Mouse (Mus musculus): ENCODE data around the gene Zdhhc14. TPM values are rescaled to one million over a fixed set of nuclear protein-coding genes. Genes with fewer than 3 reads are reported as not detected.

Gene Zdhhc14
- polyA plus RNA-seq, 1 experiment from 2014 or later, result 9.2 TPM

DNA sequence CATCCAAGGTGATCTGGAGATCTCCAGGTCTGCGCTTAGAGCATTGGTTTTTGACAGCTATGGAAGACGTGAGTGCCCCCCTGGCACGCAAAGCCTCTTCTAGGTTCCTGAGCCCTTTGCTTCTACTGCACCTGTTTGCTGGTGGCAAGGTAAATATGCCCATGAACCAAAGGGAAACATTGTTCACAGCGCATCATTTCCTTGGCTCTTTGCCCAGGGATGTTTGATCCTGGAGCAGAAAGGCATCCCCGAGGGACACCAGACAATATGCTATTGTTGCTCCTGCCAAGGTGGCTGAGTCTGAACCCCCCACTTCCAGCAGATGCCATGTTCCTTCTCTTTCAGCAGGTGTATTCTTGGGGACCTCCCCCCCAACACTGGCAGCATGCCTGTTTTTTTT is 61.2 kb downstream of the Zdhhc14 start:
- Histone ChIP-seq H3K4me1 (ENCODE audit: control insufficient read depth, insufficient read depth, low read length) (no peaks in the 10 kb centered on the region), H3K9me3 (ENCODE audit: control insufficient read depth, low read length) (no peaks in the 10 kb centered on the region), H3K4me2 (ENCODE audit: low read length) (no peak overlapping the region), H3K27ac (replicated peaks; ENCODE audit: low read depth, low read length) (no peak overlapping the region), H3K9ac (replicated peaks; ENCODE audit: low read length) (no peak overlapping the region), H3K4me3 (replicated peaks; ENCODE audit: low read depth, low read length) (no peak overlapping the region), H3K27me3 (ENCODE audit: control insufficient read depth, insufficient read depth, low read length) (no peaks in the 10 kb centered on the region), H3K36me3 (ENCODE audit: control insufficient read depth, insufficient read depth, low read length) (no peaks in the 10 kb centered on the region)
- DNase-seq (peak; percentile 44), ATAC-seq (ENCODE audit: low FRiP score, low TSS enrichment) (no peak)
- WGBS, result 80% methylated on average over 5 of the region's 5 CpGs

- no peak overlapping the region for H3K27ac ChIP-seq (replicated peaks; ENCODE audit: low read depth, low read length)
- H3K36me3 ChIP-seq (ENCODE audit: control insufficient read depth, insufficient read depth, low read length), result no peaks in the 10 kb centered on the region
- no peak overlapping the region for H3K9ac ChIP-seq (replicated peaks; ENCODE audit: low read length)
- H3K4me3 ChIP-seq (replicated peaks; ENCODE audit: low read depth, low read length), result no peak overlapping the region
- no peaks in the 10 kb centered on the region for H3K9me3 ChIP-seq (ENCODE audit: control insufficient read depth, low read length)
- WGBS, result 87% methylated on average over 2 of the region's 2 CpGs
- no peaks in the 10 kb centered on the region for H3K4me1 ChIP-seq (ENCODE audit: control insufficient read depth, insufficient read depth, low read length)
- H3K4me2 ChIP-seq (ENCODE audit: low read length), result no peak overlapping the region
- DNase-seq, result no peak
- H3K27me3 ChIP-seq (ENCODE audit: control insufficient read depth, insufficient read depth, low read length), result no peaks in the 10 kb centered on the region
- ATAC-seq (ENCODE audit: low FRiP score, low TSS enrichment), result no peak
Measured at GRCm38 (mm10) chr17:5554573-5554972, 62.2 kb downstream of the Zdhhc14 start.

DNA sequence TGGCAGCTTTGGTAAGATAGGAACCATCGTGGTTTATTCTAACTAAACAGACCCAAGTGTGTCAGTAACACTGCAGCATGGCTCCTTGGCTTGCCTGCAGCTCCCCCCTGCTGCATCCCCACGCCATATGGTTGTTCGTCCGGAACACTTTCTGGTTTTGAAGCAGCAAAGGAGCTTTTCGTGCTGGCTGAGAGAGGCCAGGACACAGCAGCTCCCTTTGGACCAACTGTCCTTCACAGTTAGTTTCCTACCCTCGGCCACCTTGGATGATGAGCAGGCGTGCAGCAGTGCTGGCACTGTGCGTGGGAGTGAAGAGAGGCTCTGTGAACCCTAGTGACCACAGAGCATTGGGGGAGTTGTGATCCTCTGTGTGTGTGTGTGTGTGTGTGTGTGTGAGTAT is 64.2 kb downstream of the Zdhhc14 start:
- no peak for ATAC-seq (ENCODE audit: low FRiP score, low TSS enrichment)
- H3K4me3 ChIP-seq (replicated peaks; ENCODE audit: low read depth, low read length), result no peak overlapping the region
- 75% methylated on average over 8 of the region's 8 CpGs for WGBS

DNA sequence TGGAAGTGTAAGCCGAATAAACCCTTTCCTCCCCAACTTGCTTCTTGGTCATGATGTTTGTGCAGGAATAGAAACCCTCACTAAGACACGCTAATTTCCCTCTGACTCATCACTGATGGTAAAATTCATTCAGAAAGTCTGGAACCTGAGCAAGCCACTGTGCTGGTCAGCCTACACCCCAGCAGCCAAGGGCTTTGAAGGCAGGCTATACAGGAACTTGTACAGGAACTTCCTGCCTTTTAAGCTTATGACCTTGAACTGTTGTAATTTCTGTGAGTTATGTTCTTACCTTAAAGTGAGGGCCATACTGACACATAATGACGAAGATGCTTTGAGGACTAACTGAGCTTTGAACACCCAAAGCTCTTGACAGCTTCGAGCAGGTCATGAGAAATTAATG is 67.9 kb downstream of the Zdhhc14 start:
- Histone ChIP-seq H3K4me3 (replicated peaks; ENCODE audit: low read depth, low read length) (no peak overlapping the region), H3K4me2 (ENCODE audit: low read length) (no peak overlapping the region), H3K36me3 (ENCODE audit: control insufficient read depth, insufficient read depth, low read length) (no peaks in the 10 kb centered on the region), H3K9ac (replicated peaks; ENCODE audit: low read length) (no peak overlapping the region), H3K27ac (replicated peaks; ENCODE audit: low read depth, low read length) (no peak overlapping the region), H3K9me3 (ENCODE audit: control insufficient read depth, low read length) (no peaks in the 10 kb centered on the region), H3K27me3 (ENCODE audit: control insufficient read depth, insufficient read depth, low read length) (no peaks in the 10 kb centered on the region), H3K4me1 (ENCODE audit: control insufficient read depth, insufficient read depth, low read length) (no peaks in the 10 kb centered on the region)
- 94% methylated on average over 4 of the region's 4 CpGs for WGBS
- ATAC-seq (ENCODE audit: low FRiP score, low TSS enrichment) (no peak), DNase-seq (no peak)

More for the DNA sequence above, 64.2 kb downstream of the Zdhhc14 start:
- Histone ChIP-seq H3K27me3 (ENCODE audit: control insufficient read depth, insufficient read depth, low read length) (no peaks in the 10 kb centered on the region), H3K27ac (replicated peaks; ENCODE audit: low read depth, low read length) (no peak overlapping the region), H3K9me3 (ENCODE audit: control insufficient read depth, low read length) (no peaks in the 10 kb centered on the region), H3K36me3 (ENCODE audit: control insufficient read depth, insufficient read depth, low read length) (no peaks in the 10 kb centered on the region), H3K4me1 (ENCODE audit: control insufficient read depth, insufficient read depth, low read length) (no peaks in the 10 kb centered on the region), H3K4me2 (ENCODE audit: low read length) (no peak overlapping the region), H3K9ac (replicated peaks; ENCODE audit: low read length) (no peak overlapping the region)
- DNase-seq, result no peak

- Histone ChIP-seq H3K4me2 (ENCODE audit: low read length) (no peak overlapping the region), H3K36me3 (ENCODE audit: control insufficient read depth, insufficient read depth, low read length) (no peaks in the 10 kb centered on the region), H3K9me3 (ENCODE audit: control insufficient read depth, low read length) (0 out of 2 replicates have a peak, but pooled peaks cover 3% of the 10 kb centered on the region), H3K4me1 (ENCODE audit: control insufficient read depth, insufficient read depth, low read length) (no peaks in the 10 kb centered on the region), H3K27me3 (ENCODE audit: control insufficient read depth, insufficient read depth, low read length) (no peaks in the 10 kb centered on the region), H3K4me3 (replicated peaks; ENCODE audit: low read depth, low read length) (no peak overlapping the region), H3K9ac (replicated peaks; ENCODE audit: low read length) (no peak overlapping the region), H3K27ac (replicated peaks; ENCODE audit: low read depth, low read length) (no peak overlapping the region)
- ATAC-seq (ENCODE audit: low FRiP score, low TSS enrichment) (no peak), DNase-seq (no peak)
- WGBS, result 93% methylated on average over 6 of the region's 6 CpGs
Measured at GRCm38 (mm10) chr17:5563108-5563507, 70.8 kb downstream of the Zdhhc14 start.

DNA sequence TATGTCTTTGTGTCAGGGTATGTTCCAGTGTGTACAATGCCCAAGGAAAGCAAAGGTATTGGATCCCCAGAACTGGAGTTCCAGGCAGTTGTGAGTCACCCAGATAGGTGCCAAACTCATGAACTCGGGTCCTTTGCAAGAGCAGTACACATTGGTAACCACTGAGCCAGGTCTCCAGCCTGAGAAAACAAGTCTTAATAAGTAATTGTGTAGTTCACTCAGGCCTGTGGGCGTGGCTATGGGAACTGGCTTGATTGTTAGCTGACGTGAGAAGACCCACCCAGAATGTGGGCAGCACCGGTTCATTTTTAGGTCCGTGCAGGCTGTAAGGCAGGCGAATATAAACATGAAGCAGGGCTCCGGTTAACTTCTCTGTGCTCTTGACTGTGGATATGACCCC is 73.6 kb downstream of the Zdhhc14 start:
- 81% methylated on average over 7 of the region's 7 CpGs for WGBS
- Histone ChIP-seq H3K4me3 (replicated peaks; ENCODE audit: low read depth, low read length) (no peak overlapping the region), H3K27ac (replicated peaks; ENCODE audit: low read depth, low read length) (no peak overlapping the region), H3K9ac (replicated peaks; ENCODE audit: low read length) (no peak overlapping the region), H3K4me1 (ENCODE audit: control insufficient read depth, insufficient read depth, low read length) (no peaks in the 10 kb centered on the region), H3K27me3 (ENCODE audit: control insufficient read depth, insufficient read depth, low read length) (no peaks in the 10 kb centered on the region), H3K9me3 (ENCODE audit: control insufficient read depth, low read length) (0 out of 2 replicates have a peak, but pooled peaks cover 3% of the 10 kb centered on the region), H3K36me3 (ENCODE audit: control insufficient read depth, insufficient read depth, low read length) (no peaks in the 10 kb centered on the region), H3K4me2 (ENCODE audit: low read length) (no peak overlapping the region)
- ATAC-seq (ENCODE audit: low FRiP score, low TSS enrichment) (no peak), DNase-seq (no peak)

DNA sequence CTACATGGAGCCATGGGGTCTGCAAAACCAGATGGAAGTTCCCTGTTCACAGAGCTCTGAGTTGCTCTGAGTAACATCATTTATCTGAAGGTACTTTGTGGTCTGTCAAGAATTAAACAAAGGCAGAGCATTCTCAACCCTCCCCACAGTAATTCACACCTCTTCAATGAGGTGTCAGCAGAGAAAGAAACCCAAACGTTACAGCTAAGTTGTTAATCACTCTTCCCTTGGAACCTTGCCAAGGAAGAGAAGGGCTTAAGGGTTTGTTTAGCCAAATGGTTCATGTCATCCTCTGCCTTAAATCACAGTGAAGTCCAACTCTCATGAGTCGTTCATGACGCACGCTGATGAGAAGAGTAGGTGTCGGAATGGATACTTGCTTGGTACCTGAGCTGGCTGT is 75.6 kb downstream of the Zdhhc14 start:
- Histone ChIP-seq H3K4me1 (ENCODE audit: control insufficient read depth, insufficient read depth, low read length) (no peaks in the 10 kb centered on the region), H3K4me2 (ENCODE audit: low read length) (no peak overlapping the region), H3K9me3 (ENCODE audit: control insufficient read depth, low read length) (0 out of 2 replicates have a peak, but pooled peaks cover 3% of the 10 kb centered on the region), H3K4me3 (replicated peaks; ENCODE audit: low read depth, low read length) (no peak overlapping the region), H3K27ac (replicated peaks; ENCODE audit: low read depth, low read length) (no peak overlapping the region), H3K27me3 (ENCODE audit: control insufficient read depth, insufficient read depth, low read length) (no peaks in the 10 kb centered on the region), H3K36me3 (ENCODE audit: control insufficient read depth, insufficient read depth, low read length) (no peaks in the 10 kb centered on the region), H3K9ac (replicated peaks; ENCODE audit: low read length) (no peak overlapping the region)
- ATAC-seq (ENCODE audit: low FRiP score, low TSS enrichment) (no peak), DNase-seq (no peak)
- WGBS, result 83% methylated on average over 5 of the region's 5 CpGs

GRCm38 (mm10) chr17:5569131-5570030 is 77.0 kb downstream of the Zdhhc14 start:
- no peak for DNase-seq
- Histone ChIP-seq H3K4me3 (replicated peaks; ENCODE audit: low read depth, low read length) (no peak overlapping the region), H3K9ac (replicated peaks; ENCODE audit: low read length) (no peak overlapping the region), H3K27ac (replicated peaks; ENCODE audit: low read depth, low read length) (no peak overlapping the region), H3K4me2 (ENCODE audit: low read length) (no peak overlapping the region), H3K4me1 (ENCODE audit: control insufficient read depth, insufficient read depth, low read length) (no peaks in the 10 kb centered on the region), H3K27me3 (ENCODE audit: control insufficient read depth, insufficient read depth, low read length) (no peaks in the 10 kb centered on the region), H3K36me3 (ENCODE audit: control insufficient read depth, insufficient read depth, low read length) (no peaks in the 10 kb centered on the region), H3K9me3 (ENCODE audit: control insufficient read depth, low read length) (0 out of 2 replicates have a peak, but pooled peaks cover 3% of the 10 kb centered on the region)
- 73% methylated on average over 17 of the region's 17 CpGs for WGBS
- ATAC-seq (ENCODE audit: low FRiP score, low TSS enrichment), result no peak

Measured in midbrain, embryonic 14.5 days (tissue).